Mouse (Mus musculus) erythroblast, embryonic 14.5 days (primary cell): Measurements from ENCODE around the gene Adgrg1.

ENCODE experiments used
- GATA1 ChIP-seq: IDR thresholded peaks from 2 replicates; pipeline ENCODE4 v1.6.1; 2012; ENCODE audit warnings: low read length, inconsistent platforms, mixed read lengths
- TAL1 ChIP-seq: IDR thresholded peaks from 3 replicates; pipeline ENCODE4 v1.6.1; 2012; ENCODE audit warnings: low read length, inconsistent platforms, mixed read lengths

DNA sequence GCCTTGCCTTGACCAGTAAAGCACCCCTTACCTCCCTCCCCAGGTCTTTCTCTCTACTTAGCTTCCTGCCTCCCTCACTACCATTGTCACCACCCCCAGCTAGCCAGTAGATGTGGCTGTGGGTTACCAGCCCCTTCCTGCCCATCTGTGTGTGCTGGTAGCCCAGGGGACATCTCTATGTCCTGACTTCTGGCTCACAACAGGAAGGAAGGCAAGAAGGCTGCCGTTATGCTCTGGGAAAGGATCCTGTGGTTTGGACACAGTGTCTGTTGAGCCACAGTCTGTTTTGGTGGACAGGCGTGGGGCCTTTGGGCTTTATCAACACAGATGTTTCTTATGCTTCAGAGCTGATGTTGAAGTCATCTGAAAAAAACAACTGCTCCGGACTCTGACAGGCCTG lies 72.4 kb downstream of the Adgrg1 start:
- TF ChIP-seq GATA1 (no peak), TAL1 (no peak)
